Mouse (Mus musculus) erythroblast, embryonic 14.5 days (primary cell): ENCODE measurements around the gene Rnaseh2b. TPM values are rescaled to one million over a fixed set of nuclear protein-coding genes. Genes with fewer than 3 reads are reported as not detected.

Experiments
- H3K27me3 ChIP-seq: 2 replicates; pipeline ENCODE4 v1.6.1; 2012; ENCODE audit warnings: inconsistent platforms; ENCODE audit not compliant: control insufficient read depth
- H3K36me3 ChIP-seq: 2 replicates; pipeline ENCODE4 v1.6.1; 2012; ENCODE audit warnings: mild to moderate bottlenecking, inconsistent platforms; ENCODE audit not compliant: control insufficient read depth
- H3K4me1 ChIP-seq: 2 replicates; pipeline ENCODE4 v1.6.1; 2012; ENCODE audit warnings: inconsistent platforms; ENCODE audit not compliant: control insufficient read depth
- H3K4me3 ChIP-seq: replicated peaks from 2 replicates; pipeline ENCODE3; 2012; ENCODE audit warnings: moderate library complexity, mild to moderate bottlenecking, inconsistent platforms
- H3K9me3 ChIP-seq: 2 replicates; pipeline ENCODE4 v1.6.1; 2012; ENCODE audit warnings: low read length, inconsistent platforms, mixed read lengths; ENCODE audit not compliant: control insufficient read depth
- GATA1 ChIP-seq: IDR thresholded peaks from 2 replicates; pipeline ENCODE4 v1.6.1; 2012; ENCODE audit warnings: low read length, inconsistent platforms, mixed read lengths
- TAL1 ChIP-seq: IDR thresholded peaks from 3 replicates; pipeline ENCODE4 v1.6.1; 2012; ENCODE audit warnings: low read length, inconsistent platforms, mixed read lengths
- polyA plus RNA-seq: library from polyadenylated mRNA; stranded (reverse); fragments of >175 nt; gene quantifications from 2 replicates; pipeline ENCODE4 v1.2.3, GENCODE M21; 2012

The Rnaseh2b gene
- polyA plus RNA-seq = 2.6 and 3.8 TPM in 2 replicates

DNA sequence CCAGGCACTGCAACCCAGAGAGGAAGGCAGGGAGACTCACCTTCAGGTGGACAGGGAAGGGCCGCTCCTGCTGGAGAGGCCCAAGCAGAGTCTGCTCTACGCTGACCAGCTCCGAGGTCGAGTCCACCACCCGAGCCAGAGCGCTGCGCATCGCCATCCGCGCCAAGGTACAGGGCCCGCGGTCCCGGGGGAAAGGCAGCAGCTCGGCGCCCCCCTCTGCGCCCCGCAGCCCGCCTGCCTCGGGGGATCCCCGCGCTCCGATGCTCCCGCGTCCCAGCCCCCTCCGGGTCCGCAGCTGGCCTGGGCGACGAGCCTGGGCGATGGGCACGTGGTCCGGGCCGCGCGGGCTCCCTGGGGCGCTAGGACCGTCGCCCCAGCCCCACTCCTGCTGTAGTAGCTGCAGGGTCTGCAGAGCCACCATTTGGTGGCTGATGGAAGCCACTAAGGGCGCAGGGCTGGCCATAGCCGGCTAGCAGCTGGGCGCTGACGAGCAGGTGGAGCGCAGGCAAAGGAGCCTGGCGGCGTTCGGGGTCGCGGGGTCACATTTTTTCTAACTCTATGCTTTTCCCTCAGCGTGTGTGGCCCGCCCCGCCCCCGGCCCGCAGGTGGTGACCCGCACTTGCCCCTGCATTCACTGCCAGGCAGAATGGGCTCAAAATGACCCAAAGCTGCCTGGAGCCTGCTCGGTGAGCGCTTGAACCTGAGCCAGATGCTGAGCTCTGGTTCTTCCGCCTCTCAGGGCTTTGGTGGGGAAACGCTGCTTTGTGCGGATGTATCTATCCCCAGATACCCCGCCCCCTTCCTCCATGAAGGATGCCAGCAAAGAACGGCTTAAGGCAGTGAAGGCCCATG is at the start of gene Rnaseh2b, which contains the start of gene Dleu7:
Rnaseh2b (plus strand) TSS at position 102 of the 852 bp plus-strand sequence.
Dleu7 (minus strand) TSS at position 560 of the 852 bp plus-strand sequence.
- no peaks in the 10 kb centered on the region for H3K9me3 ChIP-seq
- TF ChIP-seq TAL1 (no peak), GATA1 (no peak)
- H3K36me3 ChIP-seq = no peaks in the 10 kb centered on the region
- H3K27me3 ChIP-seq = peaks cover 13% of the 10 kb centered on the region
- H3K4me1 ChIP-seq = no peaks in the 10 kb centered on the region; the same call in 1 of the 2 replicates
- H3K4me3 ChIP-seq = no peak within 1 kb of the TSS

- no peak for TF ChIP-seq GATA1
- TF ChIP-seq TAL1 = no peak
- no peaks in the 10 kb centered on the region for H3K4me1 ChIP-seq
- no peak overlapping the region for H3K4me3 ChIP-seq
- no peaks in the 10 kb centered on the region for H3K27me3 ChIP-seq
- no peaks in the 10 kb centered on the region for H3K36me3 ChIP-seq
- no peaks in the 10 kb centered on the region for H3K9me3 ChIP-seq
Measured at GRCm38 (mm10) chr14:62243530-62243929, 48.9 kb upstream of the Rnaseh2b start.

DNA sequence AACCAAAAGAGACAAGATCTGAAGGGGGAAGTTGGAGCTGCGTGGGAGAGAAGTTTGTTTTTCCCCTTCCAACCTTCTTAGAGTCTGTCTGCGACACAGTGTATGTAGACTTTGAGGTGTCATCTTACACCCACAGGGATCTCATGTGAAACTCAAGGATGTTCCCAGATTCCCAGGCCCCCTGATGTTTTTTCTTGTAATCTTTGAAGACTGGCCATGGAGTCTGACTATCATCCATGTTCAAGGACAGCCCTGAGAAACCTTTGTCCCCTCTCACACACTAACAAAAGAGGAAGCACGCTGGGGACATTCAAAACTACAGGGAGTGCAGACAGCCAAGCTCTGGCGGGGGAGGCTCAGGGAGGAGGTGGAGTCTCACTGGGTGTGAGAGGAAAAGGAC is 46.8 kb upstream of the Rnaseh2b start:
- H3K4me3 ChIP-seq = no peak overlapping the region
- no peaks in the 10 kb centered on the region for H3K4me1 ChIP-seq
- H3K9me3 ChIP-seq = no peaks in the 10 kb centered on the region
- TF ChIP-seq GATA1 = no peak
- no peak for TF ChIP-seq TAL1
- no peaks in the 10 kb centered on the region for H3K27me3 ChIP-seq
- H3K36me3 ChIP-seq = no peaks in the 10 kb centered on the region

- no peaks in the 10 kb centered on the region for H3K4me1 ChIP-seq
- no peaks in the 10 kb centered on the region for H3K36me3 ChIP-seq
- no peaks in the 10 kb centered on the region for H3K9me3 ChIP-seq
- H3K4me3 ChIP-seq = no peak overlapping the region
- no peaks in the 10 kb centered on the region for H3K27me3 ChIP-seq
- TF ChIP-seq TAL1 = no peak
- no peak for TF ChIP-seq GATA1
Measured at GRCm38 (mm10) chr14:62248345-62248744, 44.0 kb upstream of the Rnaseh2b start.

DNA sequence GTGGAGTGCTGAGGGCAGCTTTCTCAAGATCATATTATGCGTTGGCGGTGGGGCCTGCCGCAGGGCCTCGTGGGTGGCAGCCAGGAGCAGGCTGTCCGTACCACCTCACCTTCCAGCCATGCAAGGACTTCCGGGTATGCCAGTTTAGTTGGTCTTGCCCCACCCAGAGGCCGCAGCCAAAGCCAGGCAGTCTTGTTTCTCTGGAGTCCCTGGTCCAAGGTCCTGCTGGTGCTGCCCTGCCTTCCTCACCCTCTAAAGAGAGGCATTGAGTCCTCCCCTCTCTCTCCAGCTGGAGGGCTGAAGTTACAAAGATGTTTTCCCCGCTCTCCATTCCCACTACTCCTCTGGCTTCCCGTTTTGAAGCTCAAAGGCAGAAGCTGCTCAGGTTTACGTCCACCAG is 43.6 kb upstream of the Rnaseh2b start:
- H3K36me3 ChIP-seq = no peaks in the 10 kb centered on the region

DNA sequence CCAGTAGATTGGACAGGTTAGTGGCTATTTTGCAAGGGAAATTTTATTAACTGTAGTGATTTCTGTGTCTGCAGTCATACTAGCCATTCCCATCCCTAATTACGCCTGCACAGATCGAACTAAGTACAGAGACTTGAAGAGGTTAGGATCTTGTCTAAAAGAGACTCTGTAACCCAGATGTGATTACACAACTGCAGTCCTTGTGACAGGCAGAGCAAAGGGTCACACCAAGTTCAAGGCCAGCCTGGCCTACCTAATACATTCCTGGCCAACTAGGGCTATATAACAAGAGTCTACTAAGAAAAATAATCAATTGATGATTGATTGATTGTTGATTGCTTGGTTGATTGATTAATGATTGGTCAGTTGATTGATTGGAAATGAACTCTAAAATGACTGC is 43.1 kb upstream of the Rnaseh2b start:
- H3K27me3 ChIP-seq = no peaks in the 10 kb centered on the region
- no peaks in the 10 kb centered on the region for H3K36me3 ChIP-seq
- H3K4me3 ChIP-seq = no peak overlapping the region
- no peaks in the 10 kb centered on the region for H3K9me3 ChIP-seq
- no peak for TF ChIP-seq TAL1
- TF ChIP-seq GATA1 = no peak
- no peaks in the 10 kb centered on the region for H3K4me1 ChIP-seq

More for the DNA sequence above, 43.6 kb upstream of the Rnaseh2b start:
- Histone ChIP-seq H3K4me1 (no peaks in the 10 kb centered on the region), H3K4me3 (no peak overlapping the region), H3K27me3 (no peaks in the 10 kb centered on the region), H3K9me3 (no peaks in the 10 kb centered on the region)
- no peak for TF ChIP-seq TAL1
- TF ChIP-seq GATA1 = no peak

DNA sequence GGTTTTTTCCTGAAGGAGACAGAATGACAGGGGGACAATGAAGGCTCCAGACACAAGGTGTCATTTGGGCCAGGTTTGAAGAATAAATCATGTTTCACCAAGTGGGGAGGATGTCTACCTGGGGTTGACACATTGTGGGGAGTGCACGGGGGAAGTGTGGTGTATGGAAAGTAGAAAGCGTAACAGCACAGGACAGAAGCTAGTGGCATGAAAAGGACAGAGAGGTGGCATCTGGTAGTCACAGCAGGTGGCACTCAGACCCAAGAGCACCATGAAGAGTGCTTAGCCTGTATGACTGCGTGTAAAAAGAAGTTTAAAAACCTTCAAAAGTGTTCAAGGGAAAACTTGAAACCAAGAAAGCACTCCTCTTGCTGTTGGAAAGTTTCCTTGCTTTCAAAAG is 42.3 kb upstream of the Rnaseh2b start:
- Histone ChIP-seq H3K4me1 (no peaks in the 10 kb centered on the region), H3K27me3 (no peaks in the 10 kb centered on the region), H3K36me3 (no peaks in the 10 kb centered on the region), H3K9me3 (no peaks in the 10 kb centered on the region), H3K4me3 (no peak overlapping the region)
- TF ChIP-seq GATA1 = no peak
- TF ChIP-seq TAL1 = no peak

GRCm38 (mm10) chr14:62251999-62252398 is 40.4 kb upstream of the Rnaseh2b start:
- Histone ChIP-seq H3K4me1 (no peaks in the 10 kb centered on the region), H3K9me3 (no peaks in the 10 kb centered on the region), H3K36me3 (no peaks in the 10 kb centered on the region), H3K27me3 (no peaks in the 10 kb centered on the region), H3K4me3 (no peak overlapping the region)
- TF ChIP-seq TAL1 = no peak
- no peak for TF ChIP-seq GATA1

DNA sequence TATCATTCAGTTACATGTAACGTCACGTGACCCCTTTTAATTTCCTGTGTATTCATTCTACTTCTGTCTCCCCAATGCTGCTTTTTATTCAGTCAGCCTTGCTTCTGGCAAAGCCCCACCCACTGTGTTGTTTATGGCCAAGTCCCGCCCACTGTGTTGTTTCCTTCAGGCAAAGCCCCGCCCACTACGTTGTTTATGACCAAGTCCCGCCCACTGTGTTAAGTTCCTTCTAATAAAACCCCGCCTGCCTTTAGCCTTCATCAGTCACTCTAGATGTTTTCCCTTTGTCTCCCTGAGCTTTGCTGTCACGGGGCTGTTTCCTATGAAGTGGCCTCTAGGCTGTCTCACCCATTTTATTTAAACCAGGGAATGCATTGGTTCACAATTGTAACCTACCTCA is 38.0 kb upstream of the Rnaseh2b start:
- TF ChIP-seq GATA1 = no peak
- no peaks in the 10 kb centered on the region for H3K9me3 ChIP-seq
- H3K27me3 ChIP-seq = no peaks in the 10 kb centered on the region

DNA sequence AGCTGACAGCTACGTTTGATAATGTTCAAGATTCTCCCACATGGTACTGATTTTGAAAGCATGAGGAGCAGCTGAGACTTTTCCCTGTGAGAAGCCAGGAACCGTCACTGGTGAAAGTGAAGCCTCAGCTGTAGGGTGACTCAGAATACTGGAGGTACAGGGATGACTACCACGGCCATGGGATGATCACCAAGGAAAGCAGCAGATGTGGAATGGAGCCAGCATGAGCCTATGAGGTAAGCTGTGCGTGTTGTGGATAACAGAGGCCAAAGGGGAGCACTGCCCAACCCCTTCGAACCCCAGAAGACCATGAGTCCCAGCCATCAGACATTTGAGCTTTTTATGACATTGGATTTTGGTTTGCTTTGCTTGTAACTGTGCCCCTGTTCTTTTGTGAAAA is 36.3 kb upstream of the Rnaseh2b start:
- Histone ChIP-seq H3K4me3 (no peak overlapping the region), H3K9me3 (no peaks in the 10 kb centered on the region), H3K4me1 (no peaks in the 10 kb centered on the region), H3K27me3 (no peaks in the 10 kb centered on the region), H3K36me3 (no peaks in the 10 kb centered on the region)
- TF ChIP-seq GATA1 = no peak

More for the DNA sequence above, 38.0 kb upstream of the Rnaseh2b start:
- Histone ChIP-seq H3K4me1 (no peaks in the 10 kb centered on the region), H3K36me3 (no peaks in the 10 kb centered on the region), H3K4me3 (no peak overlapping the region)
